Mouse (Mus musculus): Measurements from ENCODE around the gene Thada.

DNA sequence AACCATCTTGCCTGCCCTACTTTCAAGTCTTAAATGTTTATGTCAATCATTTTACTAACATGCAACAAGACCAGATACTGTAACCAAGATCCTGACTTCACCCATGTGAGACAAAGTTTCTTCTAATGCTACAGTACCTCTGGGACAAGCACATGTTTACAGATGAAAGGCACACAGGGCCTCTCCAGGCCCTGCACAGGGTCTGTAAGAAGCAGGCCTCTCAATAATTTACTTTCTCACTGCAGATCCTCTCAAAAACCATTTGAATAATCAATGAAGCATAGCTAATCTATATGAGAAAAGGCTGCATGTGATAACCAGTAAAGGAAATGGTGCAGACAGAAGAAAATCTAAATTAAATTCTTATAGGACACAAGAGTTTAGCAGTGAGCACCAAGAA lies 31.8 kb downstream of the Thada start:
- TF ChIP-seq EP300 (IDR thresholded peaks at IDR 0.05; ENCODE audit: low read depth), result no peak
- no peak for TF ChIP-seq CTCF (IDR thresholded peaks at IDR 0.05; ENCODE audit: low read depth)
